Mouse (Mus musculus): Measurements from ENCODE around the gene Auh. TPM values are rescaled to one million over a fixed set of nuclear protein-coding genes. Genes with fewer than 3 reads are reported as not detected.

Gene Auh
- polyA plus RNA-seq, 1 experiment from 2014 or later = 61.7 TPM

DNA sequence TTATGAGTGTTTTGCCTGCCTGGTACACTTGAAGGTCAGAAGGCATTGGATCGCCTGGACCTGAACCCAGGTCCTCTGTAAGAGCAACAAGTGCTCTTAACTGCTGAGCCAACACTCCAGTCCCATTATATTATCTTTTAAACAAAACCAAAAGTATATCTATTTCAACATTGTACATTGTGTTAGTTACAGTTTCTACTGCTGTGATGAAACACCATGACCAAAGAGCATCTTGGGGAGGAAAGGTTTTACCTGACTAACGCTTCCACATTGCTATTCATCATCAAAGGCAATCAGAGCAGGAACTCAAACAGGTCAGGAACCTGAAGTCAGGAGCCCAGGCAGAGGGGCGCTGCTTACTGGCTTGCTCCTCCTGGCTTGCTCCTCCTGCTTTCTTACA, 43.1 kb upstream of the Auh start:
- 88% methylated on average over 3 of the region's 3 CpGs for WGBS
- H3K4me1 ChIP-seq (ENCODE audit: control insufficient read depth, insufficient read depth, low read length) = peaks cover 51% of the 10 kb centered on the region
- H3K4me3 ChIP-seq (ENCODE audit: low read length) = no peak overlapping the region
- no peak overlapping the region for H3K4me2 ChIP-seq (ENCODE audit: low read depth, low read length)
- no peaks in the 10 kb centered on the region for H3K9me3 ChIP-seq (replicated peaks; ENCODE audit: control insufficient read depth, low read length)
- H3K36me3 ChIP-seq (ENCODE audit: control insufficient read depth, insufficient read depth) = peaks cover 12% of the 10 kb centered on the region
- ATAC-seq (replicated peaks; ENCODE audit: extremely low read depth, insufficient read depth, low FRiP score) = no peak
- no peak overlapping the region for H3K27ac ChIP-seq (ENCODE audit: low read length)
- no peak overlapping the region for H3K9ac ChIP-seq (ENCODE audit: low read length)
- no peaks in the 10 kb centered on the region for H3K27me3 ChIP-seq (ENCODE audit: control insufficient read depth, insufficient read depth, low read length)

DNA sequence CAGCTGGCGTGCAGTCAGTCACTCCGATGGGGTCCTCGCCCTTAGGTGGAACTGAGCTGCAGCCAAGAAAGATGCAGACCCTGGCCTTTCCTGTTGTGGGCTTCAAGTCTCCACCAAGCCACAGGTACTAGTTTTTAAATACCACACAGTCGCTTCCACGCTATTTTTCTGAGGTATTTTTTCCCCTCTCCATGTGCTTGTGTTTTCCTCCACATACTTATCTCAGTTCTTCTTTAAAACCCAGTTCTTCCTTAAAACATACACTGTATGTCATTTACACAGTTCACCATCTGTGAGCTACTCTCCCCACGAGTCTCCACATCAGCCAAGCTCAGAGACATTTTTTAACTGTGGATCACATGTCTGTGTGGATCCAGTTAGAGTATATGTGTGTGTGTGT, 41.4 kb upstream of the Auh start:
- Histone ChIP-seq H3K9ac (ENCODE audit: low read length) (no peak overlapping the region), H3K4me3 (ENCODE audit: low read length) (no peak overlapping the region), H3K27me3 (ENCODE audit: control insufficient read depth, insufficient read depth, low read length) (no peaks in the 10 kb centered on the region), H3K9me3 (replicated peaks; ENCODE audit: control insufficient read depth, low read length) (no peaks in the 10 kb centered on the region), H3K4me1 (ENCODE audit: control insufficient read depth, insufficient read depth, low read length) (peaks cover 34% of the 10 kb centered on the region), H3K4me2 (ENCODE audit: low read depth, low read length) (no peak overlapping the region), H3K36me3 (ENCODE audit: control insufficient read depth, insufficient read depth) (peaks cover 27% of the 10 kb centered on the region), H3K27ac (ENCODE audit: low read length) (no peak overlapping the region)
- ATAC-seq (replicated peaks; ENCODE audit: extremely low read depth, insufficient read depth, low FRiP score) = no peak
- WGBS = 67% methylated on average over 6 of the region's 6 CpGs

DNA sequence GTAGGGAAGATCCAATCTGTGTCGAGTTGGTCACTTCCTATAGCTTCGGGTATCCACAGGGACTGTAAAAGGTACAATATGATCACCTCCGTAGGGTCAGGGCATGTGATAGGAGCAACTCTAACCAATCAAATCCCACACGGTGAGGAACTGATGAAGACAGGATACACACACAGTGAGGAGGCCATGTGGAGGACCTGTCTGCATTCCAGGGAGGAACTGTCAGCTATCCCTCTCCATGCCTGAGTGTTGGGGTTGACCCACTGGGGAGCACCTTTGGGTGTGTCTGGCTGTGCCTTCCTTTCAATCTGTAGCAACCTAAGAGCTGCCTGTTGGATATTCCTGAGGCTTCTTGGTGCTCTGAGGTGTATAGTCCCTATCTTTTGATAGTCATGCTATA, 33.4 kb upstream of the Auh start:
- no peaks in the 10 kb centered on the region for H3K9me3 ChIP-seq (replicated peaks; ENCODE audit: control insufficient read depth, low read length)
- H3K9ac ChIP-seq (ENCODE audit: low read length) = no peak overlapping the region
- H3K4me2 ChIP-seq (ENCODE audit: low read depth, low read length) = no peak overlapping the region
- no peaks in the 10 kb centered on the region for H3K4me1 ChIP-seq (ENCODE audit: control insufficient read depth, insufficient read depth, low read length)
- 84% methylated on average over 4 of the region's 4 CpGs for WGBS
- no peak for ATAC-seq (replicated peaks; ENCODE audit: extremely low read depth, insufficient read depth, low FRiP score)
- peaks cover 33% of the 10 kb centered on the region for H3K36me3 ChIP-seq (ENCODE audit: control insufficient read depth, insufficient read depth)
- no peak overlapping the region for H3K27ac ChIP-seq (ENCODE audit: low read length)
- no peaks in the 10 kb centered on the region for H3K27me3 ChIP-seq (ENCODE audit: control insufficient read depth, insufficient read depth, low read length)
- no peak overlapping the region for H3K4me3 ChIP-seq (ENCODE audit: low read length)

DNA sequence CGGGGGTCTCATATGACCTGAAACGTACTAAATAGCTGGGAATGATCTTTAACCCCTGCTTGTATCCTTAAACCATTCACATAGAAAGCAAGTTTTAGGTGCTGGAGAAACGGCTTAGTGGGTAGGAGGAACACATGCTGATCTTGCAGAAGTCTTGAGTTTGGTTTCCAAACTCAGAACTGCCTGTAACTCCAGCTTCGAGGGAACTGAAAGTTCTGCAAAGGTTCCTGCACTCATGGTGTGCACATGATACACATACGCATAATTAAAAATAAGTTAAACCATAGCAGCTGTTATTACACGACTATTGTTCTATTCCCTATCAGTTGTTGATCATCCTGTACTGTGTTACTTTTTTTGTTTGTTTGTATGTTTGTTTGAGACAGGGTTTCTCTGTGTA, 32.9 kb upstream of the Auh start:
- H3K27me3 ChIP-seq (ENCODE audit: control insufficient read depth, insufficient read depth, low read length) = no peaks in the 10 kb centered on the region
- WGBS = 85% methylated on average over 6 of the region's 6 CpGs
- H3K9ac ChIP-seq (ENCODE audit: low read length) = no peak overlapping the region
- H3K9me3 ChIP-seq (replicated peaks; ENCODE audit: control insufficient read depth, low read length) = no peaks in the 10 kb centered on the region
- H3K4me2 ChIP-seq (ENCODE audit: low read depth, low read length) = no peak overlapping the region
- no peak overlapping the region for H3K4me3 ChIP-seq (ENCODE audit: low read length)
- H3K27ac ChIP-seq (ENCODE audit: low read length) = no peak overlapping the region
- H3K4me1 ChIP-seq (ENCODE audit: control insufficient read depth, insufficient read depth, low read length) = no peaks in the 10 kb centered on the region
- ATAC-seq (replicated peaks; ENCODE audit: extremely low read depth, insufficient read depth, low FRiP score) = no peak
- peaks cover 28% of the 10 kb centered on the region for H3K36me3 ChIP-seq (ENCODE audit: control insufficient read depth, insufficient read depth)

DNA sequence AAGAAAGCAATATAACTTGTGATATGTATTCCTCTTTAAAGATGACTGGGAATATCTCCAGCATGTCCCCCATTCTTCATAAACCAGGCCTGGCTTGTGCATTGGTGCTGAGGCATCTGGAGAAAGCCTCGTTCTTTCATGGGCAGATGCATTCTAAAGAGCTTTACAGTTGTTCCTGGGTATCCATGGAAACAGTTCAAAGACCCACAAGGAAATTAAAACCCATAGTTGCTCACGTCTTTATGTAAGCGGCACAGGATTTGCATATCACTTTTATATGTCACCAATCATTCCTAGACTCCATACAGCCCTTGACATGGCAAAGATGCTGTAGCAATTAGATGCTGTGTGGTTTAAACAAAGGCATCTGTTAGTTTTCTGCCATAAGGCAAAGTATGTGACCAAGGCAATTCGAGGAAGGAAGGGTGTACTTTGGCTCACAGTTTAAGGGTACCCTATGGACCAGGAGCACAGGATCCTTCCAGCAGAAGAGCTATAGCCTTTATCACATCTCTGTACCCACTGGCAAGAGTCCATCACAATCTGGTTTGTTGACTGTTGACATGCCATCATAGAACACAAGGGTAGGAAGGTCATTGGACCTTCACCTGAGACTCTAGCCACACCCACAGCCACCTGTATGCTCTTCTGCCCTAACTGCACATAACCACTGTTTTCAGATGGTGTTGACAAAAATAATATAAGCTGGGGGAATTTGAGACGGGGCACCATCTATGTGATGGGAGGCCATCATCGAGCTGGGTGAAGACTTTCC, 24.5 kb upstream of the Auh start:
- 89% methylated on average over 6 of the region's 6 CpGs for WGBS
- H3K9ac ChIP-seq (ENCODE audit: low read length) = no peak overlapping the region
- H3K27me3 ChIP-seq (ENCODE audit: control insufficient read depth, insufficient read depth, low read length) = no peaks in the 10 kb centered on the region
- H3K4me3 ChIP-seq (ENCODE audit: low read length) = no peak overlapping the region
- H3K4me2 ChIP-seq (ENCODE audit: low read depth, low read length) = no peak overlapping the region
- H3K27ac ChIP-seq (ENCODE audit: low read length) = no peak overlapping the region
- H3K9me3 ChIP-seq (replicated peaks; ENCODE audit: control insufficient read depth, low read length) = 0 out of 2 replicates have a peak, but pooled peaks cover 3% of the 10 kb centered on the region
- ATAC-seq (replicated peaks; ENCODE audit: extremely low read depth, insufficient read depth, low FRiP score) = no peak
- H3K36me3 ChIP-seq (ENCODE audit: control insufficient read depth, insufficient read depth) = no peaks in the 10 kb centered on the region
- H3K4me1 ChIP-seq (ENCODE audit: control insufficient read depth, insufficient read depth, low read length) = no peaks in the 10 kb centered on the region

DNA sequence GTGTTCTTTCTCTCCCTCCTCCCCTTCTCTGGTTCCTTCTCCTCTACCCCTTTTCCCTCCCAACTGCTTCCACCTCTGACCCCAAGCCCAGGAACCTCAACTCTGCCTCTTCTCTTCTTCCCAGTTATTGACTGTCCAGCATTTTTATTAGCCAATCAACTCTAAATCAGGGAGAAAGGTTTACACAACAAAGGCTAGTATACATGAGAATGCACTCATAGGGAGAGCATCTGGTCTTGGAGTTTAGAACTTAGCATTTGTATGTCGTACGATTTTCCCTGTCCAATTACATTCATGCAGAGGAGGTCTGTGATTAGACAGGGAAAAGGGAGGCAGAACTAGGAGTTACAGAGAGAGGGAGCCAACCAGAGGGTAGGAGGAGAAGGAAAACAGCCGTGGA, 19.7 kb upstream of the Auh start:
- no peak for ATAC-seq (replicated peaks; ENCODE audit: extremely low read depth, insufficient read depth, low FRiP score)
- H3K4me2 ChIP-seq (ENCODE audit: low read depth, low read length) = no peak overlapping the region

DNA sequence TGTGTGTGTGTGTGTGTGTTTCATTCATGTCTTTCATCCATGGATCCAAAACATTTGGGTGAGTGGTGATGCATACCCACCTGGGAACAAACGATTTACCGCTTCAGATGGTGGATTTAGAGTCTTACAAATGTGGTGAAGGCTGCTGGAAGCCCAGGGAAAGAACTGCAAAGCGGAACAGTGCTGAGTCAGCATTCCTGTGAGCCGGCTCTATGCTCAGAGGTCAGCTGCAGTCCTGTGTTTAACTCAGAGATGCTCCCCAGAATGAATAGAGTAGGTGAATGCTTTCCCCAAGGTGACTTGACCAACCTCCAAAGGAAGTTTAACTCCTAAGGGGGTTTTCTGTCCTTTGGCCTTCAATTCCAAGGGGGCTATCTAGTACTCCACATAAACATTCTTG, 18.1 kb upstream of the Auh start:
- WGBS = 80% methylated on average over 4 of the region's 4 CpGs
- Histone ChIP-seq H3K4me1 (ENCODE audit: control insufficient read depth, insufficient read depth, low read length) (peaks cover 8% of the 10 kb centered on the region), H3K27ac (ENCODE audit: low read length) (no peak overlapping the region), H3K4me2 (ENCODE audit: low read depth, low read length) (no peak overlapping the region), H3K27me3 (ENCODE audit: control insufficient read depth, insufficient read depth, low read length) (no peaks in the 10 kb centered on the region), H3K9ac (ENCODE audit: low read length) (no peak overlapping the region), H3K36me3 (ENCODE audit: control insufficient read depth, insufficient read depth) (no peaks in the 10 kb centered on the region), H3K9me3 (replicated peaks; ENCODE audit: control insufficient read depth, low read length) (no peaks in the 10 kb centered on the region), H3K4me3 (ENCODE audit: low read length) (no peak overlapping the region)
- no peak for ATAC-seq (replicated peaks; ENCODE audit: extremely low read depth, insufficient read depth, low FRiP score)

More for the DNA sequence above, 19.7 kb upstream of the Auh start:
- Histone ChIP-seq H3K4me1 (ENCODE audit: control insufficient read depth, insufficient read depth, low read length) (peaks cover under 1% of the 10 kb centered on the region), H3K4me3 (ENCODE audit: low read length) (no peak overlapping the region), H3K9me3 (replicated peaks; ENCODE audit: control insufficient read depth, low read length) (0 out of 2 replicates have a peak, but pooled peaks cover 2% of the 10 kb centered on the region), H3K27me3 (ENCODE audit: control insufficient read depth, insufficient read depth, low read length) (no peaks in the 10 kb centered on the region), H3K36me3 (ENCODE audit: control insufficient read depth, insufficient read depth) (no peaks in the 10 kb centered on the region), H3K27ac (ENCODE audit: low read length) (no peak overlapping the region), H3K9ac (ENCODE audit: low read length) (no peak overlapping the region)
- 91% methylated on average over 3 of the region's 3 CpGs for WGBS

DNA sequence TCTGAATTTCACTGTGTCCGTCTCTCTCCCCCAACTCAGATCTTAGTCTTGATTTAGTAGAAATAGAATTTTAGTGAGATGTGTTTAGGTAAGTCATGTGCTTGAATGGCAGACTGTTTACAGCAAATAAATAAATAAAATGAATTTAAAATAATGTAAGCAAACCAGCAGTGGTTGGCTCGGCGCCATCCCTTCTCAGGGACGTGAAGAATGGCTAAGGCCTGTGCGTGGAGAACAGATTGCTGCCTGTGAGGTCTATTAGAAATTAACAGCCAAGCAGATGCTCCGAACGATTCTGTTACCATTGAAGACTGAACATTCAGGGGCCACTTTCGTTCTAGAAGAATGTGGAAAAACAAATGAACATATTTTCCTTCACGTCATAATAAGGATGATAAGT, 16.3 kb upstream of the Auh start:
- Histone ChIP-seq H3K36me3 (ENCODE audit: control insufficient read depth, insufficient read depth) (no peaks in the 10 kb centered on the region), H3K4me3 (ENCODE audit: low read length) (no peak overlapping the region), H3K9me3 (replicated peaks; ENCODE audit: control insufficient read depth, low read length) (no peaks in the 10 kb centered on the region), H3K27me3 (ENCODE audit: control insufficient read depth, insufficient read depth, low read length) (no peaks in the 10 kb centered on the region), H3K27ac (ENCODE audit: low read length) (no peak overlapping the region), H3K4me1 (ENCODE audit: control insufficient read depth, insufficient read depth, low read length) (peaks cover 8% of the 10 kb centered on the region), H3K4me2 (ENCODE audit: low read depth, low read length) (no peak overlapping the region), H3K9ac (ENCODE audit: low read length) (no peak overlapping the region)
- WGBS = 81% methylated on average over 9 of the region's 9 CpGs
- no peak for ATAC-seq (replicated peaks; ENCODE audit: extremely low read depth, insufficient read depth, low FRiP score)

DNA sequence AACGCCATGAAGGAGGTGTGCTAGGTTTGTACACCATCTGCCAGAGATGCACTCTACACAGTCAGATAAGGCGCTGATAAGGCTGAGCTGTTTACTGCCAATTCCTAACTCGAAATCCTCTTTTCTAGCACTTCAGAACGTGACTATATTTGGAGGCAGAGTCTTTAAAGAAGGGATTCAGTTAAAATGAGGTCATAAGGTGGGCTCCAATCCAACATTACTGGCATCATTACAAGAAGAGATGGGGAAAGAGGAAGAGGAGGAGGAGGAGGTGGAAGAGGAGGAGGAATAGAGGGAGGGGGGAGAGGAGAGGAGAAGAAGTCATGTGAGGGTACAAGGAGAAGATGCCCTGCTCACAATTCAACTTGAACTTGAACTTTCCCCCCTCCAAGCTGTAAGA, 14.6 kb upstream of the Auh start:
- Histone ChIP-seq H3K36me3 (ENCODE audit: control insufficient read depth, insufficient read depth) (no peaks in the 10 kb centered on the region), H3K4me2 (ENCODE audit: low read depth, low read length) (no peak overlapping the region), H3K9me3 (replicated peaks; ENCODE audit: control insufficient read depth, low read length) (no peaks in the 10 kb centered on the region), H3K4me3 (ENCODE audit: low read length) (no peak overlapping the region), H3K27ac (ENCODE audit: low read length) (no peak overlapping the region), H3K4me1 (ENCODE audit: control insufficient read depth, insufficient read depth, low read length) (peaks cover 8% of the 10 kb centered on the region), H3K27me3 (ENCODE audit: control insufficient read depth, insufficient read depth, low read length) (no peaks in the 10 kb centered on the region), H3K9ac (ENCODE audit: low read length) (no peak overlapping the region)
- ATAC-seq (replicated peaks; ENCODE audit: extremely low read depth, insufficient read depth, low FRiP score) = no peak
- 29% methylated on average over 4 of the region's 4 CpGs for WGBS
